Mouse (Mus musculus) testis, adult 2 months (tissue): ENCODE results near the gene Ccr5. TPM values are rescaled to one million over a fixed set of nuclear protein-coding genes. Genes with fewer than 3 reads are reported as not detected.
A peak's percentile ranks its signal among the peaks of the same experiment; 100 is the strongest.
"Not testable (repeated sequence)": the region's sequence is repeated elsewhere in the genome, so short reads cannot be mapped to it uniquely, and the experiment has no call there.

Experiments
- H3K27ac ChIP-seq: fragments of 200-500 bp; 2 replicates; pipeline ENCODE4 v1.5.1; 2012; ENCODE audit warnings: low read depth, low read length; ENCODE audit not compliant: control insufficient read depth, insufficient read depth
- H3K27me3 ChIP-seq: fragments of 200-500 bp; 2 replicates; pipeline ENCODE4 v1.6.1; 2012; ENCODE audit warnings: mild to moderate bottlenecking, low read length, moderate library complexity; ENCODE audit not compliant: control insufficient read depth, insufficient read depth
- H3K36me3 ChIP-seq: fragments of 200-500 bp; 2 replicates; pipeline ENCODE4 v1.6.1; 2012; ENCODE audit warnings: mild to moderate bottlenecking, low read length; ENCODE audit not compliant: control insufficient read depth, insufficient read depth
- H3K4me1 ChIP-seq: fragments of 200-500 bp; 2 replicates; pipeline ENCODE4 v1.6.1; 2012; ENCODE audit warnings: low read length; ENCODE audit not compliant: control insufficient read depth, insufficient read depth
- H3K4me3 ChIP-seq: fragments of 200-500 bp; 2 replicates; pipeline ENCODE4 v1.5.1; 2012; ENCODE audit warnings: low read depth, mild to moderate bottlenecking, low read length, moderate library complexity, mixed read lengths; ENCODE audit not compliant: control insufficient read depth
- CTCF ChIP-seq: fragments of 200-500 bp; IDR thresholded peaks from 2 replicates; pipeline ENCODE4 v1.5.1; 2012; ENCODE audit warnings: low read depth, mild to moderate bottlenecking, inconsistent platforms, low read length, moderate library complexity; ENCODE audit not compliant: control insufficient read depth, insufficient read depth, insufficient replicate concordance
- POLR2A ChIP-seq: fragments of 200-500 bp; IDR thresholded peaks from 2 replicates; pipeline ENCODE4 v1.6.1; 2012; ENCODE audit warnings: low read depth, mild to moderate bottlenecking, inconsistent platforms, low read length, moderate library complexity; ENCODE audit not compliant: control insufficient read depth
- polyA plus RNA-seq: library from polyadenylated mRNA; depleted of rRNA; stranded (reverse); fragments of >200 nt; gene quantifications from 2 replicates; pipeline ENCODE4 v1.2.3, GENCODE M21; 2012

The Ccr5 gene
- polyA plus RNA-seq, 1 experiment: 0.48 TPM

GRCm38 (mm10) chr9:124118489-124118888 lies 2.9 kb upstream of the Ccr5 start:
- Histone ChIP-seq H3K27me3 (no peaks in the 10 kb centered on the region), H3K36me3 (no peaks in the 10 kb centered on the region), H3K4me1 (no peaks in the 10 kb centered on the region), H3K27ac (no peak overlapping the region), H3K4me3 (no peak overlapping the region)
- TF ChIP-seq POLR2A: no peak
- TF ChIP-seq CTCF: no peak

- Histone ChIP-seq H3K36me3 (no peaks in the 10 kb centered on the region), H3K4me1 (peaks cover 2% of the 10 kb centered on the region; the same call in 1 of the 2 replicates), H3K4me3 (no peak overlapping the region), H3K27ac (no peak overlapping the region), H3K27me3 (no peaks in the 10 kb centered on the region)
- TF ChIP-seq POLR2A (no peak), CTCF (no peak)
These were observed 4.2 kb downstream of the Ccr5 start for GRCm38 (mm10) chr9:124125576-124125975.

- H3K4me3 ChIP-seq: no peak overlapping the region
- peaks cover 2% of the 10 kb centered on the region; the same call in 1 of the 2 replicates for H3K4me1 ChIP-seq
- H3K27me3 ChIP-seq: no peaks in the 10 kb centered on the region
- H3K27ac ChIP-seq: no peak overlapping the region
- no peak for TF ChIP-seq CTCF
- TF ChIP-seq POLR2A: no peak
- H3K36me3 ChIP-seq: no peaks in the 10 kb centered on the region
These were observed 5.0 kb downstream of the Ccr5 start for GRCm38 (mm10) chr9:124126373-124126772.

GRCm38 (mm10) chr9:124127412-124127811 lies 6.1 kb downstream of the Ccr5 start:
- Histone ChIP-seq H3K4me3 (no peak overlapping the region), H3K27ac (no peak overlapping the region), H3K36me3 (no peaks in the 10 kb centered on the region), H3K4me1 (peaks cover 2% of the 10 kb centered on the region; the same call in 1 of the 2 replicates), H3K27me3 (no peaks in the 10 kb centered on the region)
- TF ChIP-seq POLR2A (no peak), CTCF (no peak)

- no peak for TF ChIP-seq POLR2A
- TF ChIP-seq CTCF: peak; percentile 5; the same call in 1 of the 2 replicates
- Histone ChIP-seq H3K4me3 (no peak overlapping the region), H3K4me1 (peaks cover 2% of the 10 kb centered on the region; the same call in 1 of the 2 replicates), H3K27ac (no peak overlapping the region), H3K36me3 (no peaks in the 10 kb centered on the region), H3K27me3 (no peaks in the 10 kb centered on the region)
These were observed 7.0 kb downstream of the Ccr5 start for GRCm38 (mm10) chr9:124128379-124128778.

GRCm38 (mm10) chr9:124132899-124133298 lies 11.6 kb downstream of the Ccr5 start:
- not testable (repeated sequence) for H3K4me3 ChIP-seq, H3K36me3 ChIP-seq, H3K27me3 ChIP-seq, H3K27ac ChIP-seq, H3K4me1 ChIP-seq

- H3K27me3 ChIP-seq, H3K36me3 ChIP-seq, H3K4me3 ChIP-seq, H3K27ac ChIP-seq, H3K4me1 ChIP-seq: not testable (repeated sequence)
These were observed 13.6 kb downstream of the Ccr5 start for GRCm38 (mm10) chr9:124134919-124135318.

GRCm38 (mm10) chr9:124137619-124138018 lies 16.3 kb downstream of the Ccr5 start:
- Histone ChIP-seq H3K36me3 (no peaks in the 10 kb centered on the region), H3K4me1 (no peaks in the 10 kb centered on the region), H3K4me3 (no peak overlapping the region), H3K27me3 (no peaks in the 10 kb centered on the region), H3K27ac (no peak overlapping the region)
- TF ChIP-seq POLR2A (no peak), CTCF (no peak)
